Mouse (Mus musculus): ENCODE data around the gene D17H6S53E.

DNA sequence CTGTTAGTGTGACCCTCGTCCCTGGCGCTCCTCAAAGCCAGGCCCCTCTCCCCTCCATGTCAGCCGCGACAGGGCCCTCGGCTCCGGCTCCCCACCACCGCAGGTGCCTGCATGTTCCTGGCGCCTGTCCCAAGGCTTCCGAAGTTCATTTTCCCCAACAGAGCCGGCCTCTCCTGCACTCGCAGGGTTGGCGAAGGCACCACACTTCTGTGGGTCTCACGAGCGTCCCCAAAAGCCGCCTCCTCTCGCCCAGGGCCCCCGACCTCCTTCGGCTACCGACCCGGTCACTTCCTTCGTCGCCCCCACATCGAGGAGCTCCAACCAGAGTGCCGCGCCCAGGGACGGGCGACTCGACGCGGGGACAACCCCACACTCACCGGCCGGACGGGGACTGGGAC is 5.4 kb upstream of the D17H6S53E start:
- TF ChIP-seq CTCF (IDR thresholded peaks at IDR 0.05; ENCODE audit: low read depth): no peak
- no peak for TF ChIP-seq EP300 (IDR thresholded peaks at IDR 0.05; ENCODE audit: low read depth)
